Mouse (Mus musculus) hindbrain, postnatal 0 days (tissue): ENCODE measurements around the gene Lin7a. TPM values are rescaled to one million over a fixed set of nuclear protein-coding genes. Genes with fewer than 3 reads are reported as not detected.

ENCODE experiments used
- ATAC-seq: fragments of 200-750 bp; cut with Nextera tagmentation; 2 replicates; pipeline ENCODE4 v1.8.0; 2017; ENCODE audit warnings: mild to moderate bottlenecking, moderate TSS enrichment, moderate library complexity
- DNase-seq: peaks from one replicate; pipeline ENCODE4 v3.0.0-alpha.2; 2015; ENCODE audit warnings: low spot score
- H3K27ac ChIP-seq: fragments of 300-500 bp; sonication (generic); 2 replicates; pipeline ENCODE4 v1.5.1; 2014; ENCODE audit warnings: mild to moderate bottlenecking
- H3K27me3 ChIP-seq: fragments of 300-500 bp; sonication (generic); 2 replicates; pipeline ENCODE4 v1.6.1; 2014; ENCODE audit warnings: low read length, mixed read lengths; ENCODE audit not compliant: insufficient read depth
- H3K36me3 ChIP-seq: fragments of 300-500 bp; sonication (generic); 2 replicates; pipeline ENCODE4 v1.6.1; 2014; ENCODE audit warnings: low read length, mixed read lengths; ENCODE audit not compliant: insufficient read depth
- H3K4me1 ChIP-seq: fragments of 300-500 bp; sonication (generic); 2 replicates; pipeline ENCODE4 v1.6.1; 2014; ENCODE audit warnings: antibody characterized with exemption, low read length, mixed read lengths; ENCODE audit not compliant: insufficient read depth
- H3K4me2 ChIP-seq: fragments of 300-500 bp; sonication (generic); 2 replicates; pipeline ENCODE4 v1.6.1; 2014; ENCODE audit warnings: low read depth, mild to moderate bottlenecking, low read length, moderate library complexity, mixed read lengths
- H3K4me3 ChIP-seq: fragments of 300-500 bp; sonication (generic); 2 replicates; pipeline ENCODE4 v1.5.1; 2014; ENCODE audit warnings: low read length
- H3K9ac ChIP-seq: fragments of 300-500 bp; sonication (generic); replicated peaks from 2 replicates; pipeline ENCODE4 v1.6.1; 2014; ENCODE audit warnings: mild to moderate bottlenecking, low read length, moderate library complexity, mixed read lengths
- H3K9me3 ChIP-seq: fragments of 300-500 bp; sonication (generic); 2 replicates; pipeline ENCODE4 v1.6.1; 2016; ENCODE audit warnings: low read length, mixed read lengths
- CTCF ChIP-seq: IDR thresholded peaks from 2 replicates; pipeline ENCODE4 v1.5.1; 2016; ENCODE audit warnings: antibody characterized with exemption, control low read depth, low read depth
- WGBS: fragments of 180-500 bp; shearing (Covaris S2); extraction: QIAGEN DNeasy Blood & Tissue Kit; methylation state at CpG from one replicate; pipeline ENCODE4 v1.1.7; 2014; 5-methylcytosine and 5-hydroxymethylcytosine counted together
- polyA plus RNA-seq: library from polyadenylated mRNA; unstranded; fragments of >200 nt; fragmentation: Nextera tagmentation; extraction: Ambion mirVana; gene quantifications from 2 replicates; pipeline ENCODE4 v1.2.1, GENCODE M21; 2015
- total RNA-seq: library from RNA; depleted of rRNA; stranded (reverse); fragments of >200 nt; gene quantifications from 2 replicates; pipeline ENCODE4 v1.2.3, GENCODE M21; 2014; rRNA removed

Gene Lin7a
- total RNA-seq = 26.0 and 30.4 TPM in 2 replicates
- polyA plus RNA-seq = 26.6 and 27.8 TPM in 2 replicates

DNA sequence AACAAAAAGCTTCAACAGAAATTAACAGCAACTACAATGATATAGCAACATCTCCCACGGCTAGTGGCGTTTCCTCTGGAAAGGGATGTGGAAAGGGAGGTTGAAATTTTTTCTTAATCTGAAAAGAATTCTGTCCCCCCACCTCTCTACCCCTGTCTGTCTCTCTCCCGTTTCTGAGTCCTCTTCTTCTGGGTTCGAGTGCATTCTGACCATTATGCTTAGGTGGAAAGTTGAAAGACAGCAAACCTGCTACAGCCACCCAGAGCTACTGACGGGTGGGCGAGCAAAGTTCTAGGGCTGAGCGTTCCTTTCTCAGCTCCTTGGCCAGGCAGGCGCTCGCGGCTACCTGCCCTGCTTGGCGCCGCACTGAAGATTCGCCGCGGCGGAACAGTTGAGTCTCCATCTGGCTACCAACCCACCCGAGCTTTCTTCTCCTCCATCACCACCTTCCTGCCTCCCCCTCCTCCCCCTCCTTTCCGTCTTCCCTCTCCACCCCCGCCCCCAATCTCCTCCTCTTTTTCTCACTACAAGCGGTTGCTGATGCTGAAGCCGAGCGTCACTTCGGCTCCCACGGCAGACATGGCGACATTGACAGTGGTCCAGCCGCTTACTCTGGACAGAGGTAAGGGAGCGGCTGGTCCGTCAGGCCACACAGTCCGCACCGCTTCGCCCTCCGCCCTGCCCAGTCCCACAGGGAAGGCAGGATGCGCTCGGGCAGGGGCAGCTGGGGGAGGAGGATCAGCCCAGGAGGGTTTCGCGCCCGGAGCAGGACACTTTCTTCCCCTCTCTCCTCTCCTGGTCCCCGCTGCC lies at the start of gene Lin7a:
Lin7a (plus strand) TSS at position 366 of the 810 bp plus-strand sequence.
- DNase-seq = peak; percentile 70
- Histone ChIP-seq H3K9me3 (no peaks in the 10 kb centered on the region), H3K9ac (peak within 1 kb of the TSS; percentile 79), H3K4me3 (peak within 1 kb of the TSS; percentile 83), H3K27me3 (no peaks in the 10 kb centered on the region), H3K27ac (peak within 1 kb of the TSS; percentile 85), H3K4me1 (no peaks in the 10 kb centered on the region), H3K4me2 (peak within 1 kb of the TSS; percentile 89), H3K36me3 (no peaks in the 10 kb centered on the region)
- WGBS = 1% methylated on average over 37 of the region's 38 CpGs
- peak; percentile 85 for ATAC-seq
- no peak for TF ChIP-seq CTCF

DNA sequence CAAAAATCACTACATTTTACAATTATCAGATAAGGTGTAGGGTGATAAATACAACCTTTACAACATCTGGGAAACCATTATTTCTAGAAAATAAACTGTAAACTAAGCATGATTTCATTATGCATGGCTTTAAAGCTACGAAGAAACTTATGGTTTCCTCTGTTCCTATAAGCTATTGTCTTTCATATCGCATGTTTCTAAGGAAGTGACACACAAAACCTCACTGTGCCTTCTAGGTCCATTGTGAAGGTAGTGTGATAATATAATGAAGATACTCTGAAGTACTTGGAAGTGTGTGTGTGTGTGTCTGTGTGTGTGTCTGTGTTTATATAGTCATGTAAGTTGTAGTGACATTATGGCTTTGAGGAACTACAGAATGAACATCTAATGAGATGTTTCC lies 49.8 kb upstream of the Lin7a start:
- TF ChIP-seq CTCF = no peak
- Histone ChIP-seq H3K36me3 (no peaks in the 10 kb centered on the region), H3K27ac (no peak overlapping the region), H3K4me3 (no peak overlapping the region), H3K27me3 (no peaks in the 10 kb centered on the region), H3K9me3 (no peaks in the 10 kb centered on the region), H3K4me2 (no peak overlapping the region), H3K4me1 (no peaks in the 10 kb centered on the region), H3K9ac (no peak overlapping the region)
- 88% methylated on average over 2 of the region's 2 CpGs for WGBS
- DNase-seq = no peak
- ATAC-seq = no peak

DNA sequence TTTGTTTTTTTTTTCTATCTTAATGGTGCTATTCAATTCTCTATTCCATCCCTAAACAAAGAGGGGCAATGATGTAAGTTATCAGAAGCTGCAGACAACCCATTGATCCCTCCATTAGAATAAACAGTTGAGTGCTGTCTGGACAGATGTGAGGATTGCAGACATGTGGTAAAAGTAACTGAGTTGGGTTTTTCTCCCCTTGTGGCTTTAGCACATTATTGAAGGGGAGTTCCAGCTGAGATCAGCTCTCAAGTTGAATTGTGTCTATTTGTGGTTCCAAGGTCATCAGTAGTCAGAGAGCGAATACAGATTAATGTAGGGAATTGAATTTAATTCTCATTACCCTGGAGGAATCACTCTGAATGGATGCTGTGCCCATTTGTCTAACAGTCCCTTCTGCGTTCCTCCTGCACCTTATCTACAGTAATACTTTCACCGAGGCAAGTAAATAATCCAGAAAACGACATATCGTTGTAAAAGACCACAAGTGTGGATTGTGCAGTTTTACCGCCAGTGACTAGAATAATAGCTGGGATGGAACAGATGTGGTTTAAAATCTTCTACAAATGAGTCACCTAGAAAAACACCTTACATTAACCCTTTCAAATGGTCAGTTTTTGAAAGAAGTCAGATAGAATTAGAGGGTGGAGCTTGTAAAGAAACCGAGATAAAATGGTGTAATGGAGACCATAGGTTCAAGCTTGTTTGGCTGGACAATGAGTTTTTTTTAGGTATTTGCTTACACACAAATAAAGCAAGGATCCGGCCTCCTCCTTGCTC lies 48.9 kb upstream of the Lin7a start:
- no peaks in the 10 kb centered on the region for H3K4me1 ChIP-seq
- H3K4me2 ChIP-seq = no peak overlapping the region
- H3K4me3 ChIP-seq = no peak overlapping the region
- no peaks in the 10 kb centered on the region for H3K27me3 ChIP-seq
- WGBS = 77% methylated on average over 8 of the region's 8 CpGs
- H3K9ac ChIP-seq = no peak overlapping the region
- H3K36me3 ChIP-seq = no peaks in the 10 kb centered on the region
- ATAC-seq (no peak), DNase-seq (no peak)
- TF ChIP-seq CTCF = no peak
- H3K9me3 ChIP-seq = no peaks in the 10 kb centered on the region
- no peak overlapping the region for H3K27ac ChIP-seq

DNA sequence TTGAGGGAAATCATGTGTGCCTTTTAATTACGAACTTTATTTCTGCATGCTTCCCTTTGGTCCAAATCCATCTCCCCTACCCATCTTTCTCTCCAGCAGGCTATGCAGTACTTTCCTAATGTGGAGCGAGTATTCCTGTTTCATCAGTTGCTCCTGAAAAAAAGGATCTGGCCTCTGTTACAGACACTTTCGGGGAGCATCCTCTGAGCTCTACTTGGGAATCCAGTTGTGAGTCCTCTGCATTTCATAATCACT lies 48.4 kb upstream of the Lin7a start:
- Histone ChIP-seq H3K27ac (no peak overlapping the region), H3K36me3 (no peaks in the 10 kb centered on the region), H3K9me3 (no peaks in the 10 kb centered on the region), H3K4me2 (no peak overlapping the region), H3K27me3 (no peaks in the 10 kb centered on the region), H3K4me3 (no peak overlapping the region), H3K4me1 (no peaks in the 10 kb centered on the region), H3K9ac (no peak overlapping the region)
- no peak for TF ChIP-seq CTCF
- no peak for ATAC-seq
- 81% methylated on average over 3 of the region's 3 CpGs for WGBS
- DNase-seq = no peak

DNA sequence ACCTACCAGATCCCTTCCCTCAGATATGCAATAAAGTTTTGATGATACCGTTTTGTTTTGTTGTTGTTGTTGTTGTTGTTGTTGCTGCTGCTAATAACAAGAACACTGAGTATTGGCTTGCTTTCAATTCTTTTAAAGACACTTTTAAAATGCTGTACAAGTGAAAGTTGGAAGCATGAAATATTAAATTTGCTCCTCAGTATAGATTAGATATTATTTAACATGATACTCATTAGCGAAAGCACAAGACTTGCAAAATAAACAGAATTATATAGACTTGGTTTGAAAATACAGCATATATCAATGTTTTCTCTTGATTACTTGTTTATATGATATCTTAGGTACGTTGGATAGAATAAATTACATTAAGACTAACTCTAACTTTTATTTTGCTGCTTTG lies 47.7 kb upstream of the Lin7a start:
- DNase-seq (no peak), ATAC-seq (no peak)
- Histone ChIP-seq H3K4me1 (no peaks in the 10 kb centered on the region), H3K4me2 (no peak overlapping the region), H3K27me3 (no peaks in the 10 kb centered on the region), H3K9me3 (no peaks in the 10 kb centered on the region), H3K27ac (no peak overlapping the region), H3K36me3 (no peaks in the 10 kb centered on the region), H3K4me3 (no peak overlapping the region), H3K9ac (no peak overlapping the region)
- no peak for TF ChIP-seq CTCF
- WGBS = 90% methylated on average over 3 of the region's 3 CpGs

DNA sequence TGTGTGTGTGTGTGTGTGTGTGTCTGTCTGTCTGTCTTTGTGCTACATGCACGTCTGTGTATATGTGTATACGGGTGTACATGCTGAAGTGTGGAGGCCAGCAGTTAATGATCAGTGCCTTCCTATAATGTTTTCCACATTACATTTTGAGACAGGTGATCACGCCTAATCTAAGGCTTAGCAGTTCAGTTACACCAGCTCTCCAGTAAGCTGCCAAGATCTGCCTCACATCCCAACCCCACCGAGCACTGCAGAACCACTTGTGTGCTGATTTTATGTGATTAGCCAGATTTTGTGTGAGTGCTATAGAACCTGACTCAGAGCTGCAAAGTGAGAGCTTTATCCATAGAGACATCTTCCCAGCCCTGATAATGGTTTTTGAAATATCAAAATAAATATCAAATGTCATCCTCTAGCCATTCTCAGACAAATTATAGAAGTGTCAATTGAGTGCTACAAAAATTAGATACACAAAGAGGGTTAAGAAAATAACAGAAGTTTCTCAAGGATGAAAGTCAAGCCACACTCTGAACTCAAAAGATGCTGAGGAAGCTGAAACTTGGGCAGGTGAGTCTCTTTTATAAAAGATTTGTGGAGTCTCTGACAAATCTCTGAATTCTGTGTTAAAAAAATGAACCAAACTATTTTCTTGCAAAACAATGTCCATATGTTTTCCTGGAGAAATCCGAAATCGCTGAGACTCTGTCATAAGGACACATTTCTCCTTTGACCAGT lies 46.7 kb upstream of the Lin7a start:
- 90% methylated on average over 6 of the region's 6 CpGs for WGBS
- Histone ChIP-seq H3K9me3 (no peaks in the 10 kb centered on the region), H3K4me1 (no peaks in the 10 kb centered on the region), H3K4me3 (no peak overlapping the region), H3K4me2 (no peak overlapping the region), H3K27me3 (no peaks in the 10 kb centered on the region), H3K9ac (no peak overlapping the region), H3K27ac (no peak overlapping the region), H3K36me3 (no peaks in the 10 kb centered on the region)
- TF ChIP-seq CTCF = no peak
- ATAC-seq = no peak
- no peak for DNase-seq
